Mouse (Mus musculus): Measurements from ENCODE around the gene Slc9a3. TPM values are rescaled to one million over a fixed set of nuclear protein-coding genes. Genes with fewer than 3 reads are reported as not detected.

The Slc9a3 gene
- polyA plus RNA-seq, 1 experiment from 2014 or later, result not detected

Other genes starting within 250 kb of the Slc9a3 start
- 80.2 and 81.1 TPM in 2 replicates for gene Trip13, start 183.7 kb upstream of the Slc9a3 start, polyA plus RNA-seq (2016; fragmentation: Nextera tagmentation; extraction: Ambion mirVana)
- 42.8 and 55.3 TPM in 2 replicates for gene Brd9, start 183.6 kb upstream of the Slc9a3 start, polyA plus RNA-seq (2016; fragmentation: Nextera tagmentation; extraction: Ambion mirVana)
- not detected in 2 replicates for gene Zdhhc11, start 157.6 kb upstream of the Slc9a3 start, polyA plus RNA-seq (2016; fragmentation: Nextera tagmentation; extraction: Ambion mirVana)
- 0.20 and 0.25 TPM in 2 replicates for gene Tppp, start 112.0 kb upstream of the Slc9a3 start, polyA plus RNA-seq (2016; fragmentation: Nextera tagmentation; extraction: Ambion mirVana)
- gene Cep72, start 59.2 kb upstream of the Slc9a3 start, polyA plus RNA-seq (2016; fragmentation: Nextera tagmentation; extraction: Ambion mirVana), result 21.2 and 27.7 TPM in 2 replicates
- gene Exoc3, start 87.3 kb downstream of the Slc9a3 start, polyA plus RNA-seq (2016; fragmentation: Nextera tagmentation; extraction: Ambion mirVana), result 78.4 and 87.2 TPM in 2 replicates
- gene Ahrr, start 170.9 kb downstream of the Slc9a3 start, polyA plus RNA-seq (2016; fragmentation: Nextera tagmentation; extraction: Ambion mirVana), result 1.1 TPM in 2 replicates
- 134 and 136 TPM in 2 replicates for gene Pdcd6, start 196.1 kb downstream of the Slc9a3 start, polyA plus RNA-seq (2016; fragmentation: Nextera tagmentation; extraction: Ambion mirVana)
- gene Sdha, start 228.8 kb downstream of the Slc9a3 start, polyA plus RNA-seq (2016; fragmentation: Nextera tagmentation; extraction: Ambion mirVana), result 257 and 263 TPM in 2 replicates
- gene Ccdc127, start 228.9 kb downstream of the Slc9a3 start, polyA plus RNA-seq (2016; fragmentation: Nextera tagmentation; extraction: Ambion mirVana), result 52.7 and 54.0 TPM in 2 replicates
- gene Lrrc14b, start 242.5 kb downstream of the Slc9a3 start, polyA plus RNA-seq (2016; fragmentation: Nextera tagmentation; extraction: Ambion mirVana), result not detected in 2 replicates

Measured in limb, embryonic 10.5 days (tissue).